Mouse (Mus musculus) stomach, postnatal 0 days (tissue): Measurements from ENCODE around the gene Cyfip2. TPM values are rescaled to one million over a fixed set of nuclear protein-coding genes. Genes with fewer than 3 reads are reported as not detected.

Experiments
- ATAC-seq: fragments of 200-750 bp; cut with Nextera tagmentation; 2 replicates; pipeline ENCODE4 v1.8.0; 2017; ENCODE audit not compliant: low FRiP score, low TSS enrichment
- DNase-seq: peaks from one replicate; pipeline ENCODE4 v3.0.0-alpha.2; 2016; ENCODE audit warnings: low spot score
- H3K27ac ChIP-seq: fragments of 300-500 bp; sonication (generic); replicated peaks from 2 replicates; pipeline ENCODE4 v1.5.1; 2014; ENCODE audit warnings: mild to moderate bottlenecking, control low read depth
- H3K27me3 ChIP-seq: fragments of 300-500 bp; sonication (generic); 2 replicates; pipeline ENCODE4 v1.6.1; 2014; ENCODE audit warnings: low read length; ENCODE audit not compliant: control insufficient read depth, insufficient read depth
- H3K36me3 ChIP-seq: fragments of 300-500 bp; sonication (generic); 2 replicates; pipeline ENCODE4 v1.6.1; 2014; ENCODE audit warnings: low read length, mixed read lengths; ENCODE audit not compliant: control insufficient read depth, insufficient read depth
- H3K4me1 ChIP-seq: fragments of 300-500 bp; sonication (generic); replicated peaks from 2 replicates; pipeline ENCODE4 v1.6.1; 2014; ENCODE audit warnings: antibody characterized with exemption; ENCODE audit not compliant: control insufficient read depth, insufficient read depth
- H3K4me2 ChIP-seq: fragments of 300-500 bp; sonication (generic); replicated peaks from 2 replicates; pipeline ENCODE4 v1.6.1; 2014; ENCODE audit warnings: low read depth, mild to moderate bottlenecking, control low read depth, moderate library complexity
- H3K4me3 ChIP-seq: fragments of 300-500 bp; sonication (generic); 2 replicates; pipeline ENCODE4 v1.5.1; 2014; ENCODE audit warnings: low read depth, low read length, control low read depth
- H3K9ac ChIP-seq: fragments of 300-500 bp; sonication (generic); 2 replicates; pipeline ENCODE4 v1.6.1; 2014; ENCODE audit warnings: mild to moderate bottlenecking, low read length, control low read depth, mixed read lengths
- H3K9me3 ChIP-seq: fragments of 300-500 bp; sonication (generic); 2 replicates; pipeline ENCODE4 v1.6.1; 2016; ENCODE audit warnings: low read length; ENCODE audit not compliant: control insufficient read depth
- CTCF ChIP-seq: IDR thresholded peaks from 2 replicates; pipeline ENCODE4 v1.5.1; 2016; ENCODE audit warnings: antibody characterized with exemption, low read depth, mild to moderate bottlenecking, moderate library complexity
- EP300 ChIP-seq: optimal IDR thresholded peaks from 2 replicates; pipeline ENCODE3; 2016; ENCODE audit warnings: antibody characterized with exemption
- WGBS: fragments of 180-500 bp; shearing (Covaris S2); extraction: QIAGEN DNeasy Blood & Tissue Kit; methylation state at CpG from one replicate; pipeline ENCODE4 v1.1.7; 2014; 5-methylcytosine and 5-hydroxymethylcytosine counted together
- polyA plus RNA-seq: library from polyadenylated mRNA; unstranded; fragments of >200 nt; fragmentation: Nextera tagmentation; extraction: Ambion mirVana; gene quantifications from 2 replicates; pipeline ENCODE4 v1.2.1, GENCODE M21; 2015

The Cyfip2 gene
- polyA plus RNA-seq, 1 experiment from 2014 or later, result 2.8 TPM

- Histone ChIP-seq H3K4me1 (no peaks in the 10 kb centered on the region), H3K4me2 (no peak overlapping the region), H3K27ac (no peak overlapping the region), H3K9me3 (no peaks in the 10 kb centered on the region), H3K4me3 (no peak overlapping the region), H3K9ac (no peak overlapping the region), H3K27me3 (no peaks in the 10 kb centered on the region), H3K36me3 (no peaks in the 10 kb centered on the region)
- TF ChIP-seq EP300 (no peak), CTCF (no peak)
- DNase-seq, result no peak
- no peak for ATAC-seq
- WGBS, result 37% methylated on average over 5 of the region's 5 CpGs
These were observed 31.4 kb upstream of the Cyfip2 start for GRCm38 (mm10) chr11:46343886-46344546.

DNA sequence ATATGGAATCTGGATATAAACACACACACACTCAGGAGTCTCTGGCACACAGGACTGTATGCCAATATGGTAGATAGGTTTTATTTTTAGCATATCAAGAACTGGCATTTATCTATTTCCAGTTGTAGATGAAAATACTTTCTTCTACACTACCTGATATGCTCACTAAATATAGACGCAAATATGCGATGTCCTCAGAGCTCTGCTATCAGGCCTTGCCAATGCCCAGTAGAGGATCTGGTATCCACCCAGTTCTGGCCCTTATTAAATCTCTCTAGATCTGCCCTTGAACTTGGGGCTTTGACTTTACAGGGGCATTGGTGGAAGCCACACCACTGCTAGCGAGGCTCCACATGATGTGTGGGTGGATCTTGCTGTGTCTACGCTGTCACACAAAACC is 29.3 kb upstream of the Cyfip2 start:
- 94% methylated on average over 4 of the region's 4 CpGs for WGBS
- TF ChIP-seq EP300, result no peak

DNA sequence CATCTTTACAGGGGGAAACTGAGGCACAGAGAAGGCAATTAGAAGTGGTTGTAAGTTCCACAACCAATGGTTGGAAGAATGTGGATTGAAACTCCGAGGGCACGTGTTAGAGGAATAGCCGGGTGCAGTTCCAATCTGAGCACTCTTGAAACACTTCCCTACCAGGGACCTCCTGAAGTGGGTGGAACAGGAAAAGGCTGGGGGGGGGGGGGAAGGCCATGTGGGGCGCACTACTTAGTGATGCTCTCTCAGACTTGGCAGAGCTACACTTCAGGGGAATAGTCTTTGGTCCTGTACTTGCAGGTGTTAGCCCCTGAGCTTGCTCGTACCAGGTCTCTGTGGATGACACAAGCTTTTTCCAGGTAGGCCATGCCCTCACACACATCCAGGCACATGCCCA is 23.4 kb upstream of the Cyfip2 start:
- no peak for ATAC-seq
- Histone ChIP-seq H3K4me3 (no peak overlapping the region), H3K36me3 (no peaks in the 10 kb centered on the region), H3K9ac (no peak overlapping the region), H3K9me3 (no peaks in the 10 kb centered on the region), H3K27me3 (no peaks in the 10 kb centered on the region), H3K4me2 (no peak overlapping the region), H3K4me1 (no peaks in the 10 kb centered on the region), H3K27ac (no peak overlapping the region)
- 85% methylated on average over 5 of the region's 5 CpGs for WGBS
- no peak for TF ChIP-seq CTCF
- TF ChIP-seq EP300, result no peak
- no peak for DNase-seq

More for the DNA sequence above, 29.3 kb upstream of the Cyfip2 start:
- H3K27me3 ChIP-seq, result no peaks in the 10 kb centered on the region
- DNase-seq (no peak), ATAC-seq (no peak)
- no peaks in the 10 kb centered on the region for H3K36me3 ChIP-seq
- H3K9ac ChIP-seq, result no peak overlapping the region
- H3K27ac ChIP-seq, result no peak overlapping the region
- no peak overlapping the region for H3K4me3 ChIP-seq
- no peaks in the 10 kb centered on the region for H3K9me3 ChIP-seq
- no peak overlapping the region for H3K4me2 ChIP-seq
- H3K4me1 ChIP-seq, result no peaks in the 10 kb centered on the region

DNA sequence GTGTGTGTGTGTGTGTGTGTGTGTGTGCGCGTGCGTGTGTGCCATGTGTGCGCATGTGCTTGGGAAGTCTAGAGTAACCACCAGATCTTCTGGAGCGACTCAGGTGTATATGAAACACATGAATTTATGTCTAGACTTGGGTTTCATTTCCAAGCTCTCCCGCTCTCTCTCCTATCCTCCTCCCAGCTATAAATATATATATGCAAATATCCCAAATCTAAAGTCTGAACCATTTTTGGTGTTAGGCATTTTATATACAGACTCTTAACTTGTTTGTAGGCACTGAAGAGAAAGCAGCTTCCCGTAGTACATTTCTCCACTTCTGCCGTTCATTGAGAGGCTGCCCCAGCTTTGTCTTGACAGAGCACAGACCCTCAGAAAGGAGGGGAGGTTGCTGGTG is 19.6 kb upstream of the Cyfip2 start:
- Histone ChIP-seq H3K9me3 (no peaks in the 10 kb centered on the region), H3K4me2 (no peak overlapping the region), H3K4me3 (no peak overlapping the region), H3K4me1 (no peaks in the 10 kb centered on the region), H3K9ac (no peak overlapping the region), H3K36me3 (no peaks in the 10 kb centered on the region), H3K27ac (no peak overlapping the region), H3K27me3 (no peaks in the 10 kb centered on the region)
- WGBS, result 84% methylated on average over 8 of the region's 8 CpGs
- DNase-seq, result no peak
- TF ChIP-seq EP300, result no peak
- no peak for TF ChIP-seq CTCF
- no peak for ATAC-seq

GRCm38 (mm10) chr11:46326271-46327015 is 13.8 kb upstream of the Cyfip2 start:
- no peak for DNase-seq

GRCm38 (mm10) chr11:46321559-46321958 is 8.9 kb upstream of the Cyfip2 start:
- no peak for DNase-seq

More at GRCm38 (mm10) chr11:46326271-46327015, 13.8 kb upstream of the Cyfip2 start:
- Histone ChIP-seq H3K36me3 (no peaks in the 10 kb centered on the region), H3K9me3 (no peaks in the 10 kb centered on the region), H3K4me2 (no peak overlapping the region), H3K9ac (no peak overlapping the region), H3K4me1 (no peaks in the 10 kb centered on the region), H3K4me3 (no peak overlapping the region), H3K27me3 (no peaks in the 10 kb centered on the region), H3K27ac (no peak overlapping the region)
- TF ChIP-seq EP300 (no peak), CTCF (no peak)
- 82% methylated on average over 16 of the region's 16 CpGs for WGBS
- no peak for ATAC-seq

More at GRCm38 (mm10) chr11:46321559-46321958, 8.9 kb upstream of the Cyfip2 start:
- H3K9ac ChIP-seq, result no peak overlapping the region
- TF ChIP-seq EP300 (no peak), CTCF (no peak)
- no peak overlapping the region for H3K27ac ChIP-seq
- no peaks in the 10 kb centered on the region for H3K27me3 ChIP-seq
- no peaks in the 10 kb centered on the region for H3K36me3 ChIP-seq
- H3K9me3 ChIP-seq, result no peaks in the 10 kb centered on the region
- no peak overlapping the region for H3K4me3 ChIP-seq
- no peak for ATAC-seq
- H3K4me1 ChIP-seq, result no peaks in the 10 kb centered on the region
- 69% methylated on average over 7 of the region's 7 CpGs for WGBS
- no peak overlapping the region for H3K4me2 ChIP-seq
